Mouse (Mus musculus): Measurements from ENCODE around the gene BC049730. TPM values are rescaled to one million over a fixed set of nuclear protein-coding genes. Genes with fewer than 3 reads are reported as not detected.
A peak's percentile ranks its signal among the peaks of the same experiment; 100 is the strongest.
"Not testable (repeated sequence)": the region's sequence is repeated elsewhere in the genome, so short reads cannot be mapped to it uniquely, and the experiment has no call there.

BC049730 gene
- not detected for total RNA-seq (2021)
- long read RNA-seq, experiment 1 = 0 reads
- long read RNA-seq, experiment 2 = 0 reads

- no peak for DNase-seq (ENCODE audit: low spot score in 2 of 2)
Measured at GRCm38 (mm10) chr7:24708832-24709292, at the start of gene BC049730. Gene BC049730 (plus strand): TSS chr7:24709242.

GRCm38 (mm10) chr7:24659737-24660357 is 49.2 kb upstream of the BC049730 start:
- DNase-seq (ENCODE audit: low spot score in 2 of 2) = no peak

GRCm38 (mm10) chr7:24661118-24661904 is 47.7 kb upstream of the BC049730 start:
- no peak for DNase-seq (ENCODE audit: low spot score in 2 of 2)

DNA sequence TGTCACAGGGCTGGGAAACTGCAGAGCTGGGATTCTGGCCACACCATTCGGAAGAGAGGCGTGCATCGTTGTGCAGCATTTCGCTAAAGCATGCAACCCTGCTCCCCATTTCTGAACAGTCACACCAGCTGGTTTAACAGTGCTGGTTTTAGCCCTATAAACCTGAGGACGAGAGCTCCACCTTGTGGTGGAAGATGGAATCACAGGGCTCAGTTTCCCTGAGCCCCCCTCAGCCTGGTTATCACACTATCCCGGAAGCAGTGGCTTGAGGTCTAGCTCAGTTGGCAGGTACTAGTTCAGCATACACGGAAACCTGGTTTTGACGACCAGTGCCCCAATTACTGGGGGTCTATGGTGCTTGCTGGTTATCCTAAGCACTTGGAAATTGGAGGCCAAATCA is 46.5 kb upstream of the BC049730 start:
- peak in 1 of 2 experiments; percentile 46 for DNase-seq (ENCODE audit: low spot score in 2 of 2)

DNA sequence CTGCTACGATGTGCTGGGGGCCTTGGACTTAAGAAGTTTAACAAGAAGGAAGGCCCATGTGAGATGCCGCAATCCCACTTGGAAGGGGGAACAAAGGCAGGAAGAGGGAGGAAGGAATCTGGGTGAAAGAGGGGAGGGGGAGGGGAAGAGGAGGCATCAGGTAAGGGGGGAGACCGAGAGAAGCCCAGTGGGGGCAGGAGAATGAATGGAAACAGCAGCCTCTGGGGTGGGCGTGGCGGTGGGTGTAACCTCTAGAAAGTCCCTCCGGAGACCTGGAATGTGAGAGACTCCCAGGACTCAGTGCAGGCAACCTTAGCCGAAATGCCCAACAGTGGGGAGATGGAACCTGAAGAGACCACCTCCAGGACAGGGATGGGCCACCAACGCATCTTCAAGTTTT is 44.7 kb upstream of the BC049730 start:
- DNase-seq (ENCODE audit: low spot score in 2 of 2) = no peak

GRCm38 (mm10) chr7:24664959-24665358 is 44.1 kb upstream of the BC049730 start:
- DNase-seq (ENCODE audit: low spot score in 2 of 2) = no peak

GRCm38 (mm10) chr7:24671944-24672439 is 37.0 kb upstream of the BC049730 start:
- no peak for DNase-seq (ENCODE audit: low spot score in 2 of 2)

DNA sequence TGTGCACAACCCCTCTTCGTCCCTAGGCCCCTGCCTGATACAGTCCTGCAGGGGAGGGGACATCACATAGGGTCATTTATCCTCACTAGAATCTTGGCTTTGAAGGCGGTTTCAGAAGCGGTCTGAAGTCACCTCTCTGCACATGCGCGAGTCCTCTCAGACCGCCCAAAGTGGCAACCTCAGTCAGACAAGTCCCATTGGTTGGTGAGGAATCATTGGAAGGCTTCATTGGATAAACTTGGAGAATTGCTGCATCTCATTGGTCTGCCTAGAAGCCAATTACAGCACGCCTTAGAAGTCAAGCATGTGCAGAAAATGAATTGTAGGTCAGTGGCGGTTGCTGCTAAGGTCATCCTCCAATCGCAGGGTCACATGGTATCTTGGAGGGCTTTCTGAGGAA is 32.5 kb upstream of the BC049730 start, which contains the start of gene Tex101:
Gene Tex101, minus strand, starts transcription at position 101 of the 400 bp plus-strand sequence.
- no peak for DNase-seq (ENCODE audit: low spot score in 2 of 2)

DNA sequence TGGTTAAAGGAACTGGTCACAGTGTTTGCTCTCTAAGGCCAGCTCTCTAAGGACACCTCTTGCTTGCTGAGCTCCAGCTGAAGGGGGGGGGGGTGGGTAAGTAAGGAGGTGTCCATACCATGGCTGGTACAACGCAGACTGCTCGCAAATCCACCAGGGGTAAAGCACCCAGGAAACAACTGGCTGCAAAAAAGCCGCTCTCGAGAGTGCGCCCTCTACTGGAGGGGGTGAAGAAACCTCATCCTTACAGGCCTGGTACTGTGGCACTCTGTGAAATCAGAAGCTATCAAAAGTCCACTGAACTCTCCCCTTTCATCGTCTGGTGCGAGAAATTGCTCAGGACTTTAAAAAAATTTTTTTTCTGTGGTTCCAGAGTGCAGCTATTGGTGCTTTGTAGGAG is 24.9 kb upstream of the BC049730 start:
- DNase-seq (ENCODE audit: low spot score in 2 of 2) = not testable (repeated sequence)

- not testable (repeated sequence) for DNase-seq (ENCODE audit: low spot score in 2 of 2)
Measured at GRCm38 (mm10) chr7:24687519-24687918, 21.5 kb upstream of the BC049730 start.

DNA sequence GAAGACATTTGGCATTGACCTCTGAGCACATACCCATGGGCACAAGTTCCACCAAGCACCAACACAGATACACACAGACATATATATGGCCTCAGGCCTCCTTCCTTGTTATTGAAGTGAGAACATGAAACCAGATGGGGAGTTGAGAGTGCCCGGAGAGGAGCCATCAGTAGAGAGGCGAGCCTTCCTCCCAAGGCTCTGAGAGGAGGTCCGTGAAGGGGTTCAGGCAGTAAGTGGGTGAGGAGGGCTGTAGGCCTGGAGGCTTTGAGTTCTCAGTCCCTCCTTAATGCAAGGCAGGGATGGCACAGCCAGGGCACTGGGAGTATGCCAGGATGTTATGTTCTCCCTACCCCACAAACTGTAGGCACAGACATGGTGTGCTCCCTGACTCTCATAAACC is 16.3 kb upstream of the BC049730 start:
- not testable (repeated sequence) for DNase-seq (ENCODE audit: low spot score in 2 of 2)

GRCm38 (mm10) chr7:24697891-24698290 is 11.2 kb upstream of the BC049730 start:
- not testable (repeated sequence) for DNase-seq (ENCODE audit: low spot score in 2 of 2)

DNA sequence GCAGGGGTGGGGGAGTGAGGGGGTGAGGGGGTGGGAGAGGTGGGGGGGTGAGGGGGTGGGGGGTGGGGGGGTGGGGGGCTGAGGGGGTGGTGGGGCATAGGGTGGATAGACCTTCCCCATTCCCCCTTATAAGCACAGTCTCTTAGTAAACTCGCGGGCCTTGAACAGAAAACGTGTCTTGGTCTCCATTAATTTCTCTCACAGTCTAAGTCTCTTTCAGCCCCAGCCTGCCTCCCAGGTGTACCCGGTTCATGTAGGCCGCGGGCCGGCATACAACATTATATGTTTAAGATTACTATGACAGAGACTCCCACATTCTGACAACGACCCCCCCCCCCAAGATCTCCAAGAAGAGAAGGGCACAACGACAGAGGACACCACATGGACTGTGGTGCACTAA is 6.2 kb upstream of the BC049730 start:
- DNase-seq (ENCODE audit: low spot score in 2 of 2) = not testable (repeated sequence)

DNA sequence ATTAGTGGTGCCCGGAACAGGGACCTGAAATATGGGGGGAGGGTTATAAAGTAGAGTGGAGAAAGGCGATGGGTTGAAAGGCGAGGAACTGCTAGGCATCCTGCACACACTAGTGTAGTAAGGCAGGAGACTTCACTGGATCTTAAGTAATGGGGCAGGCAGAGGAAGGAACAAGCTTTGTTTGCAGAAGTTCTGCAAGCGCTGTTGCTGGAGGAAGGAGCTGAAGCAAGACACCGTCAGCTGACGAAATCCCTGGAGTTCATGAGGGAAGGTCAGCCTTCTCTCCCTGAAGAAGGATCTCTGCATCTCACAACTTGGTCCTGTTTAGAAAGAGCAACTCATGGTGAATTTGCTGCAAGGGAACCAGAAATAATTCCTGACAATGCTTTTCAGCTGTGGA is 6.0 kb downstream of the BC049730 start:
- no peak for DNase-seq (ENCODE audit: low spot score in 2 of 2)

DNA sequence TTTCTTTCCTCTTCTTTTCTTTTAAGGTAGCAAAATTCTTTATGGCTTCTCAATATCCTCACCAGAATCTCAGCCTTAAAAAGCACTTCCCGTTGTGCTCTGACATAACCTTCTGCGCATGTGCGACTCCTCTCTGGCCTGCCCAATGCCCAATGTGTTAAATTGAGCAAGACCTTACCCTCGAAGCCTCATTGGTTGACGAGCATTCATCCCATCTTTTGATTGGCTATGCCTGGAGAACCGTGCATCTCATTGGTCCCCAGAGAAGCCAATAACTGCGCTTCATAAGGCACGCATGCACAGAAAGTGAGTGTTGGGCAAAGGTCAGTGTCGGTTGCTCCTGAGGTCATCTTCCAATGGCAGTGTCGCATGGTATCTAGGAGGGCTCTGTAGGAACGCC is 17.8 kb downstream of the BC049730 start, which contains the start of gene Gm4763:
Gene Gm4763, minus strand, starts transcription at position 101 of the 400 bp plus-strand sequence.
- not testable (repeated sequence) for DNase-seq (ENCODE audit: low spot score in 2 of 2)

DNA sequence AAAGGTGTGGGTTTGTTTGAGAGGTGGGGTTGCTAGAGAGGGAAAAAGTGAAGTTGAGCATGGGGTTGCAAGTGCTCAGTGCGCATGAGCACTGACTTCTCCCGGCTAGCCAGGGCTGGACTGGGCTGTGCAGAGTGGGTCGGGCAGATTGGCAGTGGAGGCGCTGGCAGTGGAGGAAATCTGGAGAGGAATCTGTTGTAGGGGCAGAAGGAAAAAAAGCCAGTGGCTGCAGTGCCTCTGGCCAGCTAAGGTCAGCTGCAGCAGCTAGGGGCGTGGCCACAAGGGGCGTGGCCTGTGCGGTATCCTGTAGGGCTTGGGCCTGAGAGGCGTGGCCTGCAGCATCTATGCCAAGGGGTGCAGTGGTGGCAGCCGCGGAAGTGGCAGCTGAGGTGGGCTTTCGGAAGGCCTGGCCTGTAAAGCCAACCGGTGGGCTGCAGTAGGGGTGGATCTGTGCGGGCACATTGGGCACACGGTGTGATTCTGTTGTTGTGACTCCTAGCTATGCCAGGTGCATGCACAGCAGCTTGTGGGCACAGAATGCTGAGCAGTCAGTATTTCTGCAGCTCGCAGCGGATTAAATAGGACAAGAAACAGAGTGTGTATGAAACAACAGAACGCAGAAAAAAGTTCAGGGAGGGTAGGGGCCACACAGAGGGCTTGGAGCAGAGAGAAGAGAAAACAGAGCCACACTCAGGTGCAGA is 27.1 kb downstream of the BC049730 start:
- DNase-seq (ENCODE audit: low spot score in 2 of 2) = peak in 1 of 2 experiments; percentile 18

GRCm38 (mm10) chr7:24750695-24751094 is 41.7 kb downstream of the BC049730 start:
- no peak for DNase-seq (ENCODE audit: low spot score in 2 of 2)

DNA sequence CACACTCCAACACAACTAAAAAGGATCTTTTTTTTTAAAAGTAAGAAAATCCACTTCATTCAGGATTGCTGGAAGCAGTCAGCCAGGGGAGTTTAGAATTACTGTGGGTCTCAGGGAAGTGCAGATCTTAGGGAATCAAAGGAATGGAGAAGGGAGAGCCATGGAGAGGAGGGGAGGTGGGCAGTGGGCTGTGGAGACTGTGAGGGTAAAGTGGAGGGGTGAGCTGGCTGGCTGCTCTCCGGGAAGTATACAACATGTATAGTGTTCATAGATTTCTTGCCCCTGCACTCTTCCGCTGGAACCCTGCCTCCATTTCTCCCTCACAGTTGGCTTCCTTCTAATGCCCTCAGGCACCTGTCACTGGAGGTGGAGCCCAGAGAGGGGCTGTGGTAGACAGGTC is 42.6 kb downstream of the BC049730 start:
- DNase-seq (ENCODE audit: low spot score in 2 of 2) = no peak

- no peak for DNase-seq (ENCODE audit: low spot score in 2 of 2)
Measured at GRCm38 (mm10) chr7:24753476-24753875, 44.4 kb downstream of the BC049730 start.

GRCm38 (mm10) chr7:24758520-24758919 is 49.5 kb downstream of the BC049730 start:
- no peak for DNase-seq (ENCODE audit: low spot score in 2 of 2)

DNA sequence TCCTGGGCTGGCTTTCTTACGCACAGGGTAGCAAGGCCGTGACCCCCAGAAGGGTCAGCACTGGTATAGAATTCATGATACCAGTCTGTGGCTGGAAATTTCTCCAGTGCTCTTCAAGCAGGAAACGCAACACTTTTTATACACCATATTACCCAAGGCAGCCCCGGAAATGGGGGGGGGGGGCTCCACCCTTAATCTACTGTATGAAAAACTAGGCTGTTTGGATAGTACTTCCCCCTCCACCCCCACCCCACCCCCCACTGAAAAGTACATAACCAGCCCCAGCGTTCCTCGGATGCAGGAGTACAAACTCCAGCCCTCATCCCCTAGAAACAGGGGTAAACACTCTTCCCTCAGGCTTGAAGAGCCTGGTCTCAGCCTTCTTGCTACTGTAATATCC is 51.2 kb downstream of the BC049730 start, which contains the start of gene Cd177:
Gene Cd177, minus strand, starts transcription at position 101 of the 400 bp plus-strand sequence.
- no peak for DNase-seq (ENCODE audit: low spot score in 2 of 2)
